Mouse (Mus musculus) inflammation-experienced regulatory T-cells, adult 16 weeks (primary cell): Measurements from ENCODE around the gene Inpp5k. TPM values are rescaled to one million over a fixed set of nuclear protein-coding genes. Genes with fewer than 3 reads are reported as not detected.

Source experiments
- polyA plus RNA-seq: library from polyadenylated mRNA; unstranded; fragments of 100-300 nt; shearing (Covaris generic); gene quantifications from one replicate; pipeline ENCODE4 v1.2.1, GENCODE M21; 2017

Inpp5k gene
- 165 TPM for polyA plus RNA-seq

GRCm38 (mm10) chr11:75630645-75631229 lies at the start of gene Inpp5k:
Gene Inpp5k (plus strand): TSS chr11:75630988.

DNA sequence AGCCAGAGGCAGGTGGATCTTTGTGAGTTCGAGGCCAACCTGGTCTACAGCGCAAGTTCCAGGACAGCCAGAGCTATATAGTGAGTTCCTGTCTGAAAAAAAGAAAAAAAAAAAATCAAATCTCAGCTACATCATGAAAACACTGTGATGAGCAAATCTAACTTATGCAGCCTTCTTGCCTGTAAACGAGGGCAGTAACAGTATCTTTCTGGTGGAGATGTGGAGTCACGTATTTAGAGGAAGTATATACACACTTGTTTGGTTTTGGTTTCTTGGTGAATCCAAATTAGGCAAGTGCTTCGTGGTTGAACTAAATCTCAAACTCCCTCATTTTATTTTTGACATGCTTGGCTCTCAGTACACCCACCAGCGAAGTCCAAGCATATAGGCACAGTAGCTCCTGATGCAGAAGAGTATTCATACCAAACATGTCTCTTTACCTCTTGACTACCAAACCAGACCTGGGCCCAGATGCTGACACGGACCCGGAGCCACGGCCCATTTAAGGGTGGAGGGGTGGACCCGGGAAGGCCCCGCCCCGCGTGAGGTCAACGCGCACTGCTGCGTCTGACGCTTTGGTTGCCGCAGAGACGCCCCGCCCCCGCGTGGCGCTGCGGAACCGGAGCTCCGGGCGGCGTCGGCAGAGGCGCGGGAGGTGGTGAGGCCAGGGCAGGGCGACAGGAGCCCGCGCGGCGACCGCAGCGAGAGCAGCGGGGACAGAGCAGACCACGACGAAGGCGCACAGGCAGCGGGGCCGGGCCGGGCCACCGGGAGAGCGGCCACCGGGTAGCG lies 43.1 kb upstream of the Inpp5k start, which contains the start of gene Pitpna:
Gene Pitpna (plus strand): TSS at position 605 of the 792 bp plus-strand sequence.

DNA sequence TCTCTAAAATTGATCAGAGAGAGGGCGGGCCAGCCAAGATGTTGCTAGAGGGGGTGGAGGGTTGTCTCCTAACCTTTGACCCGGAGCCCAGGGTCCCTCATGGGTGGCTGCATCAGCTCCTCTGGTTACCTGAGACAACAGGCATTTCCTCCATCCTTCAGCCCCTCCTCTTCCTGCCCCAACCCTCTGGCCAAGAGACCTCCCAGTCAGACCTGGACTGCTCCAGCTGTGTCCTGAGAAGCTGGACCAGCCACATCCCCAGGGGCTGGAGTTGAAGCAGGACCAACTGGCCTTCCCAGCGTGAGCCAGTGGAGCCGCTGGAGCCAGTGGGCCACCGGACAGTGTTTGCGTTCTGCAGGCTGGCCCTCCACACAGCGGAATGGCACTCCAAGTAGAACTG lies 19.5 kb downstream of the Inpp5k start, which contains the start of gene Myo1c:
Gene Myo1c (plus strand): TSS at position 194 of the 400 bp plus-strand sequence.

GRCm38 (mm10) chr11:75678747-75679438 lies 48.1 kb downstream of the Inpp5k start, which contains the start of gene Crk:
Gene Crk (plus strand): TSS chr11:75679259.

Other genes with a start within 250 kb of the Inpp5k start
- 6.0 TPM for gene Serpinf1, start 208.3 kb upstream of the Inpp5k start, polyA plus RNA-seq
- not detected for gene Serpinf2, start 191.4 kb upstream of the Inpp5k start, polyA plus RNA-seq
- 18.7 TPM for gene Wdr81, start 176.3 kb upstream of the Inpp5k start, polyA plus RNA-seq
- 7.8 TPM for gene Tlcd2, start 169.3 kb upstream of the Inpp5k start, polyA plus RNA-seq
- 93.4 TPM for gene Prpf8, start 144.2 kb upstream of the Inpp5k start, polyA plus RNA-seq
- gene Rilp, start 120.9 kb upstream of the Inpp5k start, polyA plus RNA-seq, result 0.23 TPM
- gene Scarf1, start 117.4 kb upstream of the Inpp5k start, polyA plus RNA-seq, result 1.4 TPM
- gene Slc43a2, start 99.3 kb upstream of the Inpp5k start, polyA plus RNA-seq, result 70.4 TPM
- gene Pitpna, start 42.9 kb upstream of the Inpp5k start, polyA plus RNA-seq, result 66.8 TPM
- 49.6 TPM for gene Myo1c, start 19.5 kb downstream of the Inpp5k start, polyA plus RNA-seq
- gene Crk, start 48.3 kb downstream of the Inpp5k start, polyA plus RNA-seq, result 12.7 TPM
- gene Ywhae, start 101.9 kb downstream of the Inpp5k start, polyA plus RNA-seq, result 230 TPM
- not detected for gene Doc2b, start 165.1 kb downstream of the Inpp5k start, polyA plus RNA-seq